Mouse (Mus musculus) bone marrow, adult 2 months (tissue): ENCODE data around the gene Saa1.

Source experiments
- CTCF ChIP-seq: fragments of 200-500 bp; IDR thresholded peaks from 2 replicates; pipeline ENCODE4 v1.5.1; 2011; ENCODE audit warnings: low read length, control low read depth; ENCODE audit not compliant: control insufficient read depth, insufficient read depth
- POLR2A ChIP-seq: fragments of 200-500 bp; IDR thresholded peaks from 2 replicates; pipeline ENCODE4 v1.6.1; 2011; ENCODE audit warnings: low read depth, mild to moderate bottlenecking, control low read depth, low read length, borderline replicate concordance; ENCODE audit not compliant: control insufficient read depth

DNA sequence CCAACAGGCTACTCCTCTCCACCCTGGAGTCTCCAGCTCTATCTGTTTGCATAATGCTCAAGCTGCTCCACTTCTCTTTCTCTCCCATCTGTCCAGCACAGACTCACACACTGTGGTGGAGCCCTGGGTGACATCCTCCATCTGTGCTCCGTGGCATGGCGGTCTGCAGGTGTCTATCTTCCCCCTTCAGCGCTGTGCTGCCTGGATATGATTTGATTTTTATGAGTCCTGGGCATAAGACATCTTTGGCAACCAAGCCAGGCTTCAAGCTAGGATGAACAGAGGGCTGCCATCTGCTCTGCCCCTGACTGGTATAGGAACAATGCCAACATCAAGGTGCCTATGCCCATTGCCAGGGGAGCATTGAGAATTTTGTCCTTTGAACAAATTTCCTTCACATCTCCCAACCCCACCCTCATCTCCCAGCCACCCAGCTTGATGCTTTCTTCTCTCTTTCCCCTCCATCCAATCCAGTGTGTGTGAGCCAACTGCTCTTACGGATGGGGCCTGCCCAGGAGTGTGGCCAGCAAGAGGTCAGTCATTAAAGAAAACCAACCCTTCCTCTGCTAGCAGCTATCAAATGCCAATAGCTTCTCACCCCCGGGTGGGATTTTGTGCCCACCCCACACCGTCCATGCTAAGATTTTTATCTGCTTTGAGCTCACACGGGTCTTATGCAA, 24.0 kb downstream of the Saa1 start:
- TF ChIP-seq CTCF = no peak
- TF ChIP-seq POLR2A = no peak
